Comparison of ENCODE assay signal across 30 mouse cellular contexts in genomic region chr17:12983988-12984387, GRCm38 (mm10). TPM values are rescaled to one million over a fixed set of nuclear protein-coding genes. Genes with fewer than 3 reads are reported as not detected.
"Had no signal": no experiment of that assay in that cellular context is flagged by ENCODE, and none has a peak within 500 bp of the region (broad histone marks: within the 10 kb centered on the region; RNA-seq: fewer than 3 reads in every experiment).

No protein-coding gene starts in this region.

- H3K27me3 ChIP-seq: heart, embryonic 12.5 days; hindbrain, embryonic 12.5 days; intestine, embryonic 15.5 days; limb, embryonic 13.5 days; limb, embryonic 15.5 days; liver, embryonic 12.5 days had no signal

- H3K27ac ChIP-seq: heart, adult 2 months; heart, embryonic 10.5 days; hindbrain, embryonic 10.5 days; hindbrain, embryonic 12.5 days; hindbrain, embryonic 14.5 days; intestine, embryonic 15.5 days; layer of hippocampus, adult 2 months; limb, embryonic 13.5 days; limb, embryonic 15.5 days; liver, embryonic 12.5 days; liver, embryonic 14.5 days had no signal

- DNase-seq: gastrocnemius, postnatal 14 days; gastrocnemius, postnatal 36 days; heart, adult 11 months; heart, adult 2 months; heart, postnatal 10 days; heart, postnatal 4 days; kidney, adult 18-20 months; kidney, adult 8-10 months; kidney, postnatal 10 days; kidney, postnatal 25 days; kidney, postnatal 4 days; layer of hippocampus, postnatal 36 days; left cerebral cortex, postnatal 4 days had no signal

- H3K4me1 ChIP-seq: heart, embryonic 10.5 days; heart, embryonic 12.5 days; hindbrain, embryonic 10.5 days; hindbrain, embryonic 12.5 days had no signal

- H3K4me2 ChIP-seq: heart, embryonic 12.5 days; hindbrain, embryonic 12.5 days; hindbrain, embryonic 14.5 days; intestine, embryonic 15.5 days; limb, embryonic 13.5 days; limb, embryonic 15.5 days; liver, embryonic 12.5 days had no signal

- H3K4me3 ChIP-seq: heart, adult 2 months; heart, embryonic 10.5 days; heart, embryonic 12.5 days; hindbrain, embryonic 10.5 days; hindbrain, embryonic 12.5 days; intestine, embryonic 15.5 days; layer of hippocampus, adult 2 months; limb, embryonic 13.5 days; limb, embryonic 15.5 days; liver, embryonic 12.5 days had no signal

- ATAC-seq: hindbrain, embryonic 16.5 days; inflammation-experienced regulatory T-cells, adult 6 months; intestine, embryonic 15.5 days; intestine, postnatal 0 days; liver, embryonic 12.5 days had no signal

- H3K9ac ChIP-seq: heart, embryonic 12.5 days; hindbrain, embryonic 12.5 days; hindbrain, embryonic 14.5 days; intestine, embryonic 15.5 days; limb, embryonic 13.5 days; limb, embryonic 15.5 days; liver, embryonic 12.5 days; liver, embryonic 14.5 days had no signal

- H3K9me3 ChIP-seq: heart, embryonic 10.5 days; heart, embryonic 12.5 days; hindbrain, embryonic 12.5 days; intestine, embryonic 15.5 days; limb, embryonic 13.5 days; limb, embryonic 15.5 days; liver, embryonic 12.5 days had no signal

RNA-seq across cellular contexts. Expression of gene Acat3, which starts 43.6 kb away (rescaled TPM):
- total RNA-seq: gastrocnemius, adult 18-20 months; gastrocnemius, adult 8-10 months; gastrocnemius, postnatal 14 days; gastrocnemius, postnatal 36 days; heart, adult 2 months; heart, postnatal 10 days; heart, postnatal 25 days; heart, postnatal 4 days had no signal
